Mouse (Mus musculus) embryo, embryonic 9.5 days (tissue): ENCODE measurements at regions not wholly inside any gene's neighbourhood (a gene's known extent, or its start where the extent isn't known, plus 50 kb on each side); places are given as distances from the start of the nearest gene placed in this dataset.

Source experiments
- DNase-seq: peaks from one replicate; pipeline ENCODE4 v3.0.0-alpha.2; 2017; ENCODE audit errors: extremely low spot score

DNA sequence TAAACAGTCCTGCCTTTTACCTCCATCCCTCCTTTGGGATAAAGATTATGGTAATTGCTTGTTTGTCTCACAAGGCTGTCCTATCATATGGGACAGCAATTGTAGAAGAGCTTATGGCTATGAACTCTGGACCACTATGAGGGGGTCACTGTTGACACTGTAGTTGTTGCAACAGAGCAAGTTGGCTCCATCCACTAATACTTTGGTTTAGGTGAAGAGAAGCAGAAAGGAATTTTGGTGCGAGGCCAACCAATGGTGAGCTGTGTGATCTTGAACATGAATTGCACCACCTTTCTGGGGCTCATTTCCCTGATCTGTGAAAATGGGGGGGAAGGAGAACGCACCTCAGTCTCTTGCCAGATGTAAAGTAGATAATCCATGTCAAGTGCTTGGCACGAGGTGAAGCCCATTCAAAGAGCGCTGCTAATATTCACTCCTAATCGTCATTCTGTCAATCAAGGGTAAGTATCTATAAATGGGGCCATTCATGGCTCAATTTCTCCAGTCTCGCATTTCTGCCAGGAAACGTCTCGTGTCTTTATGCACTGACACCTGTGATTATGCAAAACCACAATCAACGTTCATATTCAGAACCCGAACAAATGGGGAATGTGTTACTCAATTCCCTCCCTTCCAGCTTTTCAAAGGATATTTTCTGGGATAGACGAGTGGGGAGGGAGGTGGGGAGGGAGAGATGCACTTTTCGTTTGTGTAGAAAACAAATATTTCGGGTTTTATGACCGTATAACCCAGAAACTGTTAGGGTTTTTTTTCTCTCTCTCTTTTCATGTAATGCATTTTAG, 133.3 kb upstream of the Jun start:
- no peak for DNase-seq

DNA sequence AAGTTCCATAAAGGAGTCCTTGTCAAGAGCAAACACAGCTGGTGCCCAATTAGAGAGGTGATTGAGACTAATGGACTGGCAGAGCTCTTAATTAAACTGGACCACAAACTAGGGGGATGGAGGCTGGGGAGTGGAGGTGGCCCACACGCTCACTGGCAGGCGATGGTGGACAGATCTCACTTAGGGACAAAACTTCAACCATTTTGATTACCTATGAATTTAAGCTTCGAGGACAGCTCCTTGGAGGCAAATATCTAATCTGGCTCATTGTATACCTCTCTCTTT, 133.8 kb upstream of the Jun start:
- no peak for DNase-seq

DNA sequence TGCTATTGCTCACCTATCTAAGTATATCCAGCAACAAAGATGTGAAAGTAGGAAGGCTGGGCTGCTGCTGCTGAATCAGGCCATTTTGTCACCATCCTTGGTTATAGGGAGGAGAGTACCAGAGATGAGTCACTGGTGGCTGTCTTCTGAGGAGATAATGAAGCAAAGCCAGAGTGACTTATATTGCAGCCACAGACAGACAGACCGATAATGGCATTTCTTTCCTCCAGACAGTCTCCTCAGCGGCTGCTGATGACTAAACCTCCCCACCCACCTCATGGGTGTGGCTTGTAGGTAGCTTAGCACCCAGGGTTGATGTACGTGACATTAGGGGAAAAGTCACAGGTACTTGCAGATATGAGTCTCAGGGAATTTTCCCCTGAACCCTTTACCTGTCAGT, 136.1 kb upstream of the Jun start:
- DNase-seq = no peak

DNA sequence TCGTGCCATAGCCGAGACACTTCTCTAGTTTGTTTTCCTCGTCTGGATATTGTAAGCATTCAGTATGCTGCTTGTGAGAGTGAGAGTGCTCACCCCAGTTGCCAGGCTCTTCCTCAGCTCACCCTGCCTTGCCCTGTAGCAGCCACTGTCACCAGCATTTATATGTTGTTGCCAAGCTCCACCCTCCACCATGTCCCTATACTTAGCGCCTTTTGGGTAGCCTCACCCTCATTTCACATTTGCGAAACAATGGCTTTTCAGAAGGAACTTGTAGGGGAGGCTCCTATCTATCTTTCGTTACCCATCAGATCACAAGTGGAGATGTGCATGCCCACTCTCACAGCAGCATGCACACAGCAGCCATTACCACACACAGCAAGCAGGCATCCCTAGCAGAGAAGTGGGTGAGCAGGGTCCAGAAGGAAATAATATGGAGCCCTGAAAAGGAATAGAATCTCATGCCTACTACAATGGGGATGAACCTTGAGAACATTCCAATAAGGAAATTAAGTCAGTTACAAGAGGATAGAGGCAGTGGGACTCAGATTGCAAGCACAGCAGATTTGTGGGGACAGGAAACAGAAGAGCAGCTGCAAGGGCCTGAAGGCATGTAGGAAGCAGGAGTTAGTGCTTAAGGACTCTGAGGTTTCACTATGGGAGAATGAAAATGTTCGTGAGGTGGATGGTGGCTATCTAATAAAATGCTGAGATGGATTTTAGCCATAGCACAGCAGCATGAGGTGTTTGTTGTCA, 139.8 kb upstream of the Jun start:
- no peak for DNase-seq

DNA sequence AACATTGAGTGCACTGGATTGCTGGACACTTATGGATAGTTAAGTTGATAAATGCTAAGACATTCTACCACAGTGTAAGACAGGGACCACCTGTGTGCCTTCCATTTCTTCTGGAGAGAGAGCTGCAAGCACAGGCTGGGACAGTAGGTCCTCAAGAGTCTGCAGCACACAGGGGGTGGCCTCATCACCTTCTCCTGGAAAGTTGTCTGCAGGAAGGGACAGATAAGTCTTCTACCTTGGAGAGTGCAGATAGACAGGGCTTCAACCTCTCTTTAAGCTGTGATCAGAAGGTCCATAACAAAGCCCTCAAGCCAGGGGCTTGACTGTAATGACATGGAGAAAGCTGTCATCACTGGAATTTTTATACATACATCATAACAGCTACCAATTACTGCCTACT, 140.5 kb upstream of the Jun start:
- DNase-seq = no peak

DNA sequence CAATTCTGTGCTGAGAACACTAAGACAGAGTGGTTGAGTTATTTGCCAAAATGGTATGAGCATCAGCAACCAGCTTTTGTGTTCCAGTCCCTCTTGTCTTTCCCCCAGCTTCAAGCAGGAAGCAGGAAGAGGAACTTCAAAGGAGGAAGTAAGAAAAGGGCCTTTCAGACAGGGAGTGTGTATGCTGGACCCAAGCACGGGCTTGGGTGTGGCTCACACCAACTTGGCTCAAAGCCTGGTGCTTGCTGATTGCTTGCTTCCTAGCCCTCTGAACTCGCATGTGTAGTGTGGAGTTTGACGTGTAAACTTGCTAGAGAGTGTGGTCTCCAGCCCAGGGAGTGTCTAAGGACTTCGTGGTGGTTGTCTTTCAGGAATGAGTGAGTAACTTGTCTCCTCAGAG, 141.0 kb upstream of the Jun start:
- DNase-seq = no peak

DNA sequence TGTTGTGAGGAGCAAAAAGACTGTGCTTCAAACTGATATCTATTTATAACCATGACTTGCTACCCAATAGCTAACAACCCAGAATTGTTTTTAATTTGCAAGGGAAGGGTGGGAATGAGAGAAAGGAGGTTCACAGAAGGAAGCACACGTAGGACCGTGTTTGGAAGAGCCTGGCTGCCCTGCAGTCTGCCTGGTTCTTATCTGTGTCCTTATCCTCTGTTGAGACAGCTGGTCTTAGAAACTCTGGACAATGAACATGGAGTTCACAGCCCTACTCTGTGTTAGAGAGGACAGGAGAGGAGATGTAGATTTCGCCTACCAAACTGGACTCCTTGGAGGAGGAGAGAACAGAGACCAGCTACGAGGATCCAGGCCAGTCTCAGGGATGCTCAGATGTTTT, 141.5 kb upstream of the Jun start:
- no peak for DNase-seq

DNA sequence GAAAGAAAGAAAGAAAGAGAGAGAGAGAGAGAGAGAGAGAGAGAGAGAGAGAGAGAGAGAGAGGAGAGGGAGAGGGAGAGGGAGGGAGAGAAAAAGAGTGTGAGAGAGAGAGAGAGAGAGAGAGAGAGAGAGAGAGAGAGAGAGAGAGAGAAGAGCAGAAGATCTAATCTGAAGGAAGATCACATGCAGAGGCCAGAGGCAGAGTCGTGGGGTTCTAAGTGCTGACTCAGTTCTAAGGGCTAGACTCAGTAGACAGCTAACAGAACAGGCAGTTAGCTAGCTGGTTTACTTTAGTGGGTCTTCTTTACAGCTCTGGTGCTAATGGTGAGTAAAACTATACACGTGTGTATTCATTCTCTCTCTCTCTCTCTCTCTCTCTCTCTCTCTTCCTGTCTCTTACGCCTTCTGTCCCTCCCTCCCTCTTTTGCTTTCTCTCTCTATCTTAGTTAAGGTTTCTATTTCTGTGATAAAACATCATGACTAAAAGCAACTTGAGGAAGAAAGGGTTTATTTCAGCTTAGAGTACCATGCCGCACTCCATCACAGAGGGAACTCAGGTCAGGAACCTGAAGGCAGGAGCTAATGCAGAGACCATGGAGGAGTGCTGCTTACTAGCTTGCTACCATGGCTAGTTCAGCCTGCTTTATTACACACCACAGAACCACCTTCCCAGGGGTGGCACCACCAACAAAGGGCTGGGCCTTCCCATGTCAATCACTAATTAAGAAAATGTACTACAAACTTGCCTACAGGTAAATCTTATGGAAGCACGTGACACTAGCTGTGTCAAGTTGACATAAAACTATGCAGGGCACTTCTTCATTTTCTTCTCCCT, 142.8 kb upstream of the Jun start:
- no peak for DNase-seq

DNA sequence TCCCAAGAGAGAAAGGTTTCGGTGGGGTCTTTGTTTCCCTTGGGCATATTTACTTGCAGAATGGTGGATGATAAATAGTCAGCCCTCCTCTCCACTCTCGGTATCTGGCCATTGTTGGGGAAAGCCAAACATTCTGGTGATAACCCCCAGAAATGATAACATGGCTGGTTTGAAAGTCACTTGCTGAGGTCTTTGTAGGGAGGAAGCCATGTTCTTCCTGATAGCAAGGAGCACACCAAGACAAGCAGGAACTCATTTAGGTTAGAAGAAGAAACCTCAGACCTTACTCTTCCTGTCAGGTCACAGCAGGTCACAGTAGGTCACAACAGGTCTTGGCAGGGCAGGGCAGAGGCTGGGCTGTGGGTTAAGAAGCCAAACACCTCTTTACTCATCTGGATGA, 144.1 kb upstream of the Jun start:
- no peak for DNase-seq

DNA sequence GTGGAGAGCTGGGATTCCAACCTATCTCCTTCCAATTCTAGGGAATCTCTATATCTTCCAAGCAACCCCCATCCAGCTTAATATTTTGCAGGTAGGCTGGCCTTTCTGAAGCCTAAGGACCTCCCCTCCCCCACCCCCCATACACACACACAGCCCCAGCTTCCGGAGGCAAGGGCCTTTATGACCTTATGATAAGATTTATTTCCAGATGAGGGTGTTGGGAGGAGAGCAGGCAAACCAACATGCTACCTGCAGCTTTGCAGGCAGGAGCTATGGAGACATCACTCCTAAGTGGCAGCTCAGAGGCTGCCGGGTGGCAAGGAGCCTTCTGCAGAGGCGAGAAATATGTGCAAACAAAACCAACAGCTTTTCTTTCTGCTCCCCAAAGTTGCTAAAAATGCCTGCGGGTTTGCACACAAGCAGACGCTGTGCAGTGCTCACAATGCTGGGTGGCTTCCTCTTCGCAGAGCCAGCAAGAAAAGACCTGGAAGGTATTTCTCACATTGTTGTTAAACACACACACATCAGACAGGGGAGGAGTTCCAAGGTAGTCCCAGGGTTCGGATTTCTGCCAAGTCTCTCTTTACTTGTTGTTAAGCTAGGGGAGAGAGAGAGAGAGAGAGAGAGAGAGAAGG, 145.2 kb upstream of the Jun start:
- no peak for DNase-seq

DNA sequence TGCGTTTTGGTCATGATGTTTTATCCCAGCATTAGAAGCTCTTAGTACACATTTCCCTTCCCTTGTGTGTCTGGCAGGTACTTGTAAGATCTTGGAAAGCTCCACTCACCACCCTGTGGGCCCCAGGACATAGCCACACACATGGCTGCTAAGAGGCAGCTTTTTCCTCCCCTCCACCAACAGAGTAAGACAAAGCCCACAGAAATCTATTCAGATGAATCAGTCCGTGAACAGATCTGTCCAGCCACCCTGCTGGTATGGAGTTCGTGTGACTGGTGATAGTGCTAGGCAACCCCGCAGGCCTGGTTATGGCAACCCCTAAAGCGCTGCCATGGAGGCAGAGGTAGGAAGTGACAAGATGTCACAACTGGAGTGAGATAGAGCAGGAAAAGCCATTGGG, 147.4 kb upstream of the Jun start:
- DNase-seq = no peak

DNA sequence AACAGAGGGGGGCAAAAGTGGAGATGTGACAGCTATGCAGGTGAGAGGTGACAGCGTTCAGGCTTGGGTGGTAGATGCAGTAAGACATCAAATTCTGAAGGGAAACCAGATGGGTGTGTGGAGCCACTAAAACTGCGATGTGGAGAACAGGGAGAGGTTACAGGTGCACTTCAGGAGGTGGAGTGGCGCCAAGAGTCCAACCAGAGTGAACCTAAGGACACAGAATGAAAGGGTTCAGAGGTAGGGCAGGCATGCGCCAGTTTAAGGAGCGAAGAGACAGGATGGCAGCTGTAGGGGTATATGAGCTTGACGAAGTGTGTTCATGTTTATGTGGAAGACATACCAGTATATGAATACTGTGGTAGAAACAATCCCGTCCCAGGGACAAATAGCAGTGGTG, 148.1 kb upstream of the Jun start:
- no peak for DNase-seq

DNA sequence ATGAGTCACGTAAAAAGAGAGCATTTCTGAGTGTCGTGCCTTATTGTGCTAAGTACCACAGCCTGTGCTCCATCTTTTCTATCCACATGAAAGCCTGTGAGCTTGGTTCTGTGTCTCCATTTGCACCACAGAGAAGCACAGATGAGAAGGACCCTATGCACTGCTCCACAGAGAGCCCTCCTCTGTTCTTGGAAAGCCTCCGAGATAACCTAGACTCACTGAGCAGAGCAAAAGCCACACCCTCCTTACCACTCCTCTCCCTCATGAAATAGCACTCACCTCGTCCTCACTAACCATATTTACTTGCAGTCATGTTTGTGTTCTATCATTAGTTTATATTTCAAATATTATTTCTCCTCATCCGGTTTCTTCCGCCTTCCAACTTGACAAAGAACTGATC, 150.5 kb upstream of the Jun start:
- no peak for DNase-seq

DNA sequence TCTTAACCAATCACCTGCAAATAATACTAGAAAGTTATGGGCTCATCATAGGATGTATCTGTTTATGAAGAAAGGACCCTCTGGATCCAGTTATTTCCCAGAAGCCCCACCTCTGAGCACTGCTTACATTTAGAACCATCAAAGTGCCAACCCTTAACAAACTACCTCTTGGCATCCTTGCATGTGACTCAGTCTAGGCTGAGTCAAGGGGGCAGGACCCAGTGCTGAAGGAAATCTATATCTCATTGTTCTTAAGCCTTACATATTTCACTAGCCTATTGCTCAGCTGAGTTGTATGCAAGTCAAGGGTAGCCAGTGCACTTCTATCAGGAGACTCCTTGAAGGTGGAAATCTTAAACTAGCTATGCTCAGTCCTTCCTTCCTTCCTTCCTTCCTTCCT, 151.6 kb upstream of the Jun start:
- DNase-seq = no peak

DNA sequence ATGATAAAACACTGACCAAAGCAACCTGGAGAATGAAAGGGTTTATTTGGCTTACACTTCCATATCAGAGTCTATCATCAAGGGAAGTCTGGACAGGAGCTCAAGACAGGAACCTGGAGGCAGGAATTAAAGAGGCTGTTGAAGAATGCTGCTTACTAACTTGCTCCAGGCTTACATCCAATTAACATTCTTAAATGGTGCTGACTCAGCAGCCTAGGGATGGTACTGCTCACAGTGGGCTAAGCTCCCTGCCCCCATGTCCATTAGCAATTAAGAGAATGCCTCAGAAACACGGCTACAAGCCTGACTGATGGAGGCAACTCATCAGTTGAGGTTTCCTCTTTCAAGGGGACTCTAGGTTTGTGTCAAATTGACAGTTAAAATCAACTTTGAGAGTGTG, 153.3 kb upstream of the Jun start:
- no peak for DNase-seq

DNA sequence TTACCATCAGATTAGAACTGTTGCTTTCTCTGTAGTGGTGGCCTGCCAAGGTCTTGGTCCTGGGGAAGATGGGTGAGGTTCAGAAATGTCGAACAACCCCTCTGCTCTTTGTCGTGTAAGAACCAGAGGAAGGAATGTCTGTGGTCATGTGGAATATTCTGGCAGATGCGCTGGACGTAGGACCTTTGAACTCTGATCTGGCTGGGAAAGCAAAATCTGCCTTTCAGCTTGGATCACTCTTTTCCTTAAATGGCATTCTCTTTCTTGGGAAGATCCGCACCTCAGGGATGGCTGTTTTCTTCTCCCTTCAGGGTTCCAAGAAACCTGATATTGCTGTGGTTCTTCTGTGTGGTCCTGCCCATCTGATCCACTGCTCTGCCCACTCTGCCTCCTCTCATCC, 155.8 kb upstream of the Jun start:
- no peak for DNase-seq

DNA sequence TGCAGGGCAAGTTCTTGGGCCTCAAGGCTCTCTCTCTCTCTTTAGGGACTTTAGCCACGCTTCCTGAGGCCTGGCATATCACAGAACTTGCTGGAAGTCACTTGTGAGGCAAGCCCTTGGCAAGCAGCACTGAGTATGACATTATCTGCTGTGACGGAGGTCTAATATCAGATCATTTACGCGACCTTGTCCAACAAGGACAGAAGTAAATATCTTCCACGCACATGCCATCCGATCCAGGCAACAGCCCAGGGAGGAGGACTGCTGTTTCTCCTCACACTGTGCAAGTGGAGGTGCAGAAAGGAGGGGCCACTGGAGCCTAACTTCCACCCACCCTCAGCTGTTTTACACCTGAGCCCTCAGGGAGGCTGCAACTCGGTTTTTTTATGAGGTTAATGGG, 156.8 kb upstream of the Jun start:
- no peak for DNase-seq

DNA sequence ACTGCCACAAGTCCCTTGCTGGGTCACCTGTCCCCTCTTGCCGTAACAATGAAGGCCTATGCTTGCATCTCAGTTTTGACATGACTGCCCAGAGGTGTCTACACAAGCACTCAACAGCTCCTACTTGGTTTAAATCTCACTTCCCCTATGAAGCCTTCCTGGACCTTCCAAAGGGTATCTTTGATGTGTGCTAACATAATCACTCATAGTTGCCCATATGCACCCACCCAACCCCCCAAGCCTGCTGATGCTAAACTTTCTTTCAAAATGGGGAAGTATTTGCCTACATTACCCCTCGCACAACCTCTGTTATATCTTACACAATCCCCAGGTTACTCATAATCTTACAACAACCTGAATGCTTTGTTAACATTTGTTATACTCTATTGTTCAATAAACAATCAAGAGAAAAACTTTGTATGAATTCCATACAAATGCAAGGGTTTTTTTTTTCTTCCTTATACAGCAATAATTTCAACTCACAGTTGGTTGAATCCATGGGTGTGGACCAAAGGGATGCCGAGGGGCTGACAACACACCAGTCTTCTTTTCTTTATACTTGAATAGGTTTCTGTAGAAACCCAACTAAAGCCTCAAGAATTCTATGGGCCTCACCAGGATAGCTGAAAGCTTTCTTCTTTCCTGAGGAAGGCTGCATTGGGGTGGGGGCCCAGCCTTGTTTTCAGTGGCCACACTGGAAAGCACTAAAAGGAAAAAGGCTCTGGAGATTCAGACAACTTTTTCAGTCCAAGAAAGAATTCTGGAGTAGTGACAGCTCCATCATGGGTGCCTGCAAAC, 157.5 kb upstream of the Jun start:
- no peak for DNase-seq

DNA sequence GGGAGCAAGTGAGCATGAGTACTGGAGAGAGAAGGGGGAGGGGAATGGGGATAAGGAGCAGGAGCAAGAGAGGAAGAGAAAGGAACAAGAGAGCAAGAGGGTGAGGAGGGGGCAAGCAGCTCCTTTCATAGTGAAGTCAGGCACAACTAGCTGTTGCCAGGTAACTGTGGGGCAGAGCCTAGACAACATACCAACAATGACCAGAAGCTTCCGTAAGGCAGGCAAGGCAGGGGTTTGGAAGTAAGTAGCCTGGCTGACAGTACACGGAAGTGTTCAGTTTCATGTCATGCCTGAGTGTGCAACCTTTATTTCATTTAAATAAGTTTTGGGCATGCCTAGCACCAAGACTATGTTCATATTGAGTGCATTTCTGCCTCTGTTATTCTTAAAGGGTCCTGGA, 160.5 kb upstream of the Jun start:
- DNase-seq = no peak

DNA sequence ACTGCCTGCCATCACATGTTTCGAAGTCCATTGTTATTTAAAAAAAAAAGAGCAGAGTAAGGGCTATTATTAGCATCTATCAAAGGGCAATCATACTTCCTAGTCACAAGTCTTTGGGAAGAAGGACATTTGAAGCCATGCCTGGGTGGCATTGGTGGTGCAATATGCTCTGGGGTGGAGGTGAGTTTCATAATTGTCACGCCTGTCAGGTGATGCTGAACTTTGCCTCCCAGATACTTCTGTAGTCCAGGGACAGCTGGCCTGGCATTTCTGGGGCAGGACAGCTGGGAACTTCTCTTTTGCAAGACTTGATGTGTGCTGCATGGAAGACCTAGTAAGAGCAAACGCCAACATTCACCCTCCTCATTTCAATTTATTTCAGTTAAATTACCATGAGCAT, 161.0 kb upstream of the Jun start:
- DNase-seq = no peak

DNA sequence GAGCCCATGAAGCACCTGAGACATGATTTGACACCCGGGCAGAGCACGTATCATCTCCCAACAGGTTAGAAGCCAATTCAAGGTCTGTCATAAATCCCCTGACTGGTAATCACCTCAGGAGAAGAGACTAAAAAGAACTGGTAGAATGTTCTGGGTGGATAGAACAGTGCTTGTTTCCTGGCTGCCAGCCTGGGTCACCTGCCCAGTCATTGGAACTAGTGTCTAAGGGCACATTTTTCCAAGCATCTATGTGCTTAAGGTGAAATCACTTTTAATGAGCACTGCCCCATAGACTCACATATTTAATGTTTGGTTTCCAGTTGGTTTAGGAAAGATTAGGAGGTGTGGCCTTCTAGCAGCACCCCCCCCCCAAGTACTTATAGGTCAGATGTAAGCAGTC, 162.0 kb upstream of the Jun start:
- no peak for DNase-seq

DNA sequence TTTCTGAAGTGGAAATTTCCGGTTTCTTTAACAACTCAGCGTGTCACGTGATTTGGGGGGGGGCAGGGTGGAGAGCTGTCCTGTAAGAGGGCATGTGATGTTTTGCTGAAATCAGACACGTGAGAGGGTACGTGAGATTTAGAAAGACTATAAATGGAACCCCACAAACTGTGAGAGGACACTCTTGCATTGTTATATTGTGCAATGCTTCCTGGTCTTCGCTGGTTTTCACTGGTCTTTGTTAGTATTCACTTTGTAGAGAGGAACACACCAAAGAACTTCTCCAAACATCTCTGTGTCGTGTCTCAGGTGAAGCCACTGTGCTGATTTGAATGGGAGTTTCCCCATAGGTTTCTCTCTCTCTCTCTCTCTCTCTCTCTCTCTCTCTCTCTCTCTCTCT, 163.2 kb upstream of the Jun start:
- DNase-seq = no peak
